30 mouse cellular contexts compared by ENCODE assay signal in the genomic region with DNA sequence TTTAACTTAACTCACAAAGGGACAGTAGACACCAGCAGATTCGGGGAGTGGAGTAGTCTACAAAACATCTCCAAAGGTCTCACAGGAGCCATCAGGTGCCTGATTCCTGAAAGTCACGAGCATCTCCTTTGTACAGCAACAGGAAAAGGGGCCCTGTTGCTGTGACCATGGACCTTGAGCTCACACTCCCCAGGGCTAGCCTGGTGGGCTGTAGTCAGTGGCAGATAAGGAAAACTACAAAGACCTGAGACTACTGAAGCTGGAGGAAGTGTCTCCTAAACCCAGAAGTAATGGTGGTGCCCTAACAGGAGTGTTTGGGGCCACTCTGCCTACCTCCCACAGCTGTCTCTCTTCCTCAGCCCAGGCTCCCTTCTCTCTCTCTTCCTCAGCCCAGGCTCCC. TPM values are rescaled to one million over a fixed set of nuclear protein-coding genes. Genes with fewer than 3 reads are reported as not detected.
A peak's percentile ranks its signal among the peaks of the same experiment; 100 is the strongest.
DNase-seq lines count a peak whose midpoint lies in the region; ATAC-seq lines count a peak whose summit lies in the region.
"Had no signal": no experiment of that assay in that cellular context is flagged by ENCODE, and none has a peak within 500 bp of the region (broad histone marks: within the 10 kb centered on the region; RNA-seq: fewer than 3 reads in every experiment).

No protein-coding gene starts in this region.

- ATAC-seq in forebrain, embryonic 15.5 days (replicated peaks) = no peak
- ATAC-seq in forebrain, embryonic 16.5 days = no peak
- ATAC-seq in hindbrain, embryonic 15.5 days (ENCODE audit: low FRiP score, low read depth) = no peak
- ATAC-seq in hindbrain, embryonic 14.5 days (ENCODE audit: low FRiP score) = no peak
- peak; percentile 87 for ATAC-seq in intestine, embryonic 15.5 days
- no peak for ATAC-seq in granulocyte monocyte progenitor cell, adult 5-6 weeks (replicated peaks; ENCODE audit: poor library complexity, severe bottlenecking)
- ATAC-seq: CD4-positive, CD25-positive, alpha-beta regulatory T cell, adult 4 months; midbrain, embryonic 16.5 days had no signal

- no peak overlapping the region for H3K4me3 ChIP-seq in forebrain, embryonic 15.5 days
- no peak overlapping the region for H3K4me3 ChIP-seq in forebrain, embryonic 16.5 days (replicated peaks; ENCODE audit: low read length)
- H3K4me3 ChIP-seq in hindbrain, embryonic 15.5 days = no peak overlapping the region
- H3K4me3 ChIP-seq in hindbrain, embryonic 14.5 days (replicated peaks; ENCODE audit: low read length) = no peak overlapping the region
- no peak overlapping the region for H3K4me3 ChIP-seq in intestine, embryonic 15.5 days (replicated peaks)
- H3K4me3 ChIP-seq: embryonic facial prominence, embryonic 13.5 days; heart, adult 2 months; heart, embryonic 13.5 days; kidney, embryonic 15.5 days; neural tube, embryonic 12.5 days had no signal

- H3K4me1 ChIP-seq in forebrain, embryonic 15.5 days = peaks cover 52% of the 10 kb centered on the region
- peaks cover 42% of the 10 kb centered on the region for H3K4me1 ChIP-seq in forebrain, embryonic 16.5 days (replicated peaks; ENCODE audit: control insufficient read depth, insufficient read depth, low read length)
- H3K4me1 ChIP-seq in hindbrain, embryonic 15.5 days (replicated peaks) = peaks cover 26% of the 10 kb centered on the region
- peaks cover 19% of the 10 kb centered on the region for H3K4me1 ChIP-seq in hindbrain, embryonic 14.5 days (replicated peaks; ENCODE audit: control insufficient read depth, insufficient read depth, low read length)
- peaks cover 6% of the 10 kb centered on the region; the same call in 1 of the 2 replicates for H3K4me1 ChIP-seq in intestine, embryonic 15.5 days (replicated peaks)

- no peaks in the 10 kb centered on the region for H3K27me3 ChIP-seq in forebrain, embryonic 15.5 days
- H3K27me3 ChIP-seq in forebrain, embryonic 16.5 days (replicated peaks; ENCODE audit: control insufficient read depth, insufficient read depth, low read length) = no peaks in the 10 kb centered on the region
- no peaks in the 10 kb centered on the region for H3K27me3 ChIP-seq in hindbrain, embryonic 15.5 days
- H3K27me3 ChIP-seq in hindbrain, embryonic 14.5 days (ENCODE audit: control insufficient read depth, insufficient read depth, low read length) = no peaks in the 10 kb centered on the region
- no peaks in the 10 kb centered on the region for H3K27me3 ChIP-seq in intestine, embryonic 15.5 days (replicated peaks)
- H3K27me3 ChIP-seq: embryonic facial prominence, embryonic 13.5 days; heart, embryonic 13.5 days; kidney, embryonic 15.5 days; neural tube, embryonic 12.5 days had no signal

- 83% methylated on average over 2 of the region's 2 CpGs for WGBS in forebrain, embryonic 15.5 days
- 87% methylated on average over 2 of the region's 2 CpGs for WGBS in forebrain, embryonic 16.5 days
- 81% methylated on average over 2 of the region's 2 CpGs for WGBS in hindbrain, embryonic 15.5 days
- 84% methylated on average over 2 of the region's 2 CpGs for WGBS in hindbrain, embryonic 14.5 days
- 57% methylated on average over 2 of the region's 2 CpGs for WGBS in intestine, embryonic 15.5 days

- H3K27ac ChIP-seq in forebrain, embryonic 15.5 days (replicated peaks) = peak overlapping the region; percentile 88
- H3K27ac ChIP-seq in forebrain, embryonic 16.5 days (ENCODE audit: low read length) = no peak overlapping the region; the same call in 1 of the 2 replicates
- H3K27ac ChIP-seq in hindbrain, embryonic 15.5 days (replicated peaks) = 0 out of 2 replicates have a peak overlapping the region, but pooled peaks have one; percentile 77
- H3K27ac ChIP-seq in hindbrain, embryonic 14.5 days = no peak overlapping the region
- H3K27ac ChIP-seq in intestine, embryonic 15.5 days = peak overlapping the region; percentile 78
- H3K27ac ChIP-seq: embryonic facial prominence, embryonic 13.5 days; heart, adult 2 months; heart, embryonic 13.5 days; kidney, embryonic 15.5 days; liver, embryonic 14.5 days; neural tube, embryonic 12.5 days; stomach, postnatal 0 days had no signal

- H3K36me3 ChIP-seq in forebrain, embryonic 15.5 days = no peaks in the 10 kb centered on the region
- no peaks in the 10 kb centered on the region for H3K36me3 ChIP-seq in forebrain, embryonic 16.5 days (ENCODE audit: control insufficient read depth, insufficient read depth)
- H3K36me3 ChIP-seq in hindbrain, embryonic 15.5 days = no peaks in the 10 kb centered on the region
- no peaks in the 10 kb centered on the region for H3K36me3 ChIP-seq in hindbrain, embryonic 14.5 days (replicated peaks; ENCODE audit: control insufficient read depth, insufficient read depth)
- H3K36me3 ChIP-seq in intestine, embryonic 15.5 days = no peaks in the 10 kb centered on the region
- H3K36me3 ChIP-seq: embryonic facial prominence, embryonic 13.5 days; kidney, embryonic 15.5 days; neural tube, embryonic 12.5 days had no signal

- H3K9me3 ChIP-seq in forebrain, embryonic 15.5 days = no peaks in the 10 kb centered on the region
- no peaks in the 10 kb centered on the region for H3K9me3 ChIP-seq in forebrain, embryonic 16.5 days (ENCODE audit: control insufficient read depth, low read length)
- H3K9me3 ChIP-seq in hindbrain, embryonic 15.5 days = no peaks in the 10 kb centered on the region
- no peaks in the 10 kb centered on the region for H3K9me3 ChIP-seq in hindbrain, embryonic 14.5 days (ENCODE audit: control insufficient read depth, low read length)
- H3K9me3 ChIP-seq in intestine, embryonic 15.5 days = no peaks in the 10 kb centered on the region
- H3K9me3 ChIP-seq: embryonic facial prominence, embryonic 13.5 days; kidney, embryonic 15.5 days; neural tube, embryonic 12.5 days had no signal

- no peak overlapping the region for H3K9ac ChIP-seq in forebrain, embryonic 15.5 days (replicated peaks)
- H3K9ac ChIP-seq in forebrain, embryonic 16.5 days (replicated peaks; ENCODE audit: low read depth, low read length) = no peak overlapping the region
- H3K9ac ChIP-seq in hindbrain, embryonic 15.5 days = no peak overlapping the region
- H3K9ac ChIP-seq in hindbrain, embryonic 14.5 days = no peak overlapping the region
- no peak overlapping the region for H3K9ac ChIP-seq in intestine, embryonic 15.5 days
- H3K9ac ChIP-seq: embryonic facial prominence, embryonic 13.5 days; heart, embryonic 13.5 days; kidney, embryonic 15.5 days; liver, embryonic 14.5 days; lung, embryonic 14.5 days; neural tube, embryonic 12.5 days had no signal

- DNase-seq in hindbrain, embryonic 14.5 days (ENCODE audit: low spot score) = no peak
- peak; percentile 53 for DNase-seq in yolk sac, embryonic 10.5 days (ENCODE audit: low spot score)
- DNase-seq: adrenal gland, postnatal 14 days; cerebellum, adult 11 months; gastrocnemius, postnatal 14 days; heart, adult 2 months; heart, postnatal 10 days; kidney, adult 18-20 months; kidney, postnatal 25 days; liver; lung, embryonic 14.5 days; lung, postnatal 14 days; right cerebral cortex, postnatal 4 days; thymus, adult 18-20 months; thymus, postnatal 36 days had no signal

- no peak overlapping the region for H3K4me2 ChIP-seq in forebrain, embryonic 15.5 days (replicated peaks)
- no peak overlapping the region for H3K4me2 ChIP-seq in forebrain, embryonic 16.5 days (ENCODE audit: low read length)
- H3K4me2 ChIP-seq in hindbrain, embryonic 15.5 days = no peak overlapping the region
- H3K4me2 ChIP-seq in hindbrain, embryonic 14.5 days (replicated peaks) = no peak overlapping the region
- no peak overlapping the region for H3K4me2 ChIP-seq in intestine, embryonic 15.5 days (replicated peaks)
- H3K4me2 ChIP-seq: embryonic facial prominence, embryonic 13.5 days; heart, embryonic 13.5 days; kidney, embryonic 15.5 days; lung, embryonic 14.5 days; neural tube, embryonic 12.5 days had no signal

RNA-seq across cellular contexts. Expression of a gene that starts 12.2 kb away (rescaled TPM):
- polyA plus RNA-seq in forebrain, embryonic 15.5 days (2015; fragmentation: Nextera tagmentation; extraction: Ambion mirVana) = 4.0 TPM in 2 replicates
- polyA plus RNA-seq in forebrain, embryonic 16.5 days (2015; fragmentation: Nextera tagmentation; extraction: Ambion mirVana) = 3.0 and 3.3 TPM in 2 replicates
- 4.3 and 5.1 TPM in 2 replicates for polyA plus RNA-seq in hindbrain, embryonic 15.5 days (2015; fragmentation: Nextera tagmentation; extraction: Ambion mirVana)
- 4.7 and 6.1 TPM in 2 replicates for polyA plus RNA-seq in hindbrain, embryonic 14.5 days (2014; fragmentation: Nextera tagmentation; extraction: Ambion mirVana)
- 0.83 and 1.1 TPM in 2 replicates for polyA plus RNA-seq in intestine, embryonic 15.5 days (2015; fragmentation: Nextera tagmentation; extraction: Ambion mirVana)
- not detected in 2 replicates for total RNA-seq in granulocyte monocyte progenitor cell, adult 5-6 weeks (2014; fragmentation: Nextera tagmentation)
- total RNA-seq in granulocyte monocyte progenitor cell, adult 5-6 weeks (2017) = not detected in 2 replicates
- total RNA-seq: heart, adult 2 months; heart, postnatal 10 days; hematopoietic stem cell, adult 5-6 weeks had no signal
- polyA plus RNA-seq: CD4-positive, CD25-positive, alpha-beta regulatory T cell, adult 4 months; heart, embryonic 13.5 days; spleen, adult 2 months had no signal

RNA-seq across cellular contexts. Expression of a gene that starts 18.1 kb away (rescaled TPM):
- polyA plus RNA-seq in forebrain, embryonic 15.5 days (2015; fragmentation: Nextera tagmentation; extraction: Ambion mirVana) = 50.3 and 53.0 TPM in 2 replicates
- polyA plus RNA-seq in forebrain, embryonic 16.5 days (2015; fragmentation: Nextera tagmentation; extraction: Ambion mirVana) = 50.8 and 51.0 TPM in 2 replicates
- 37.7 and 42.0 TPM in 2 replicates for polyA plus RNA-seq in hindbrain, embryonic 15.5 days (2015; fragmentation: Nextera tagmentation; extraction: Ambion mirVana)
- polyA plus RNA-seq in hindbrain, embryonic 14.5 days (2014; fragmentation: Nextera tagmentation; extraction: Ambion mirVana) = 38.4 and 45.1 TPM in 2 replicates
- 76.2 and 77.3 TPM in 2 replicates for polyA plus RNA-seq in intestine, embryonic 15.5 days (2015; fragmentation: Nextera tagmentation; extraction: Ambion mirVana)
- 7.3 and 10.7 TPM in 2 replicates for total RNA-seq in granulocyte monocyte progenitor cell, adult 5-6 weeks (2014; fragmentation: Nextera tagmentation)
- 13.1 and 21.3 TPM in 2 replicates for total RNA-seq in granulocyte monocyte progenitor cell, adult 5-6 weeks (2017)

RNA-seq across cellular contexts. Expression of a gene that starts 54.6 kb away (rescaled TPM):
- 52.9 and 55.3 TPM in 2 replicates for polyA plus RNA-seq in forebrain, embryonic 15.5 days (2015; fragmentation: Nextera tagmentation; extraction: Ambion mirVana)
- polyA plus RNA-seq in forebrain, embryonic 16.5 days (2015; fragmentation: Nextera tagmentation; extraction: Ambion mirVana) = 51.5 and 57.6 TPM in 2 replicates
- polyA plus RNA-seq in hindbrain, embryonic 15.5 days (2015; fragmentation: Nextera tagmentation; extraction: Ambion mirVana) = 53.1 and 54.4 TPM in 2 replicates
- polyA plus RNA-seq in hindbrain, embryonic 14.5 days (2014; fragmentation: Nextera tagmentation; extraction: Ambion mirVana) = 53.4 and 61.5 TPM in 2 replicates
- polyA plus RNA-seq in intestine, embryonic 15.5 days (2015; fragmentation: Nextera tagmentation; extraction: Ambion mirVana) = 33.6 and 34.7 TPM in 2 replicates
- 16.1 and 17.3 TPM in 2 replicates for total RNA-seq in granulocyte monocyte progenitor cell, adult 5-6 weeks (2014; fragmentation: Nextera tagmentation)
- 11.9 and 15.1 TPM in 2 replicates for total RNA-seq in granulocyte monocyte progenitor cell, adult 5-6 weeks (2017)

RNA-seq across cellular contexts. Expression of a gene that starts 55.3 kb away (rescaled TPM):
- polyA plus RNA-seq in forebrain, embryonic 15.5 days (2015; fragmentation: Nextera tagmentation; extraction: Ambion mirVana) = 115 and 117 TPM in 2 replicates
- polyA plus RNA-seq in forebrain, embryonic 16.5 days (2015; fragmentation: Nextera tagmentation; extraction: Ambion mirVana) = 110 and 115 TPM in 2 replicates
- 92.7 and 96.8 TPM in 2 replicates for polyA plus RNA-seq in hindbrain, embryonic 15.5 days (2015; fragmentation: Nextera tagmentation; extraction: Ambion mirVana)
- polyA plus RNA-seq in hindbrain, embryonic 14.5 days (2014; fragmentation: Nextera tagmentation; extraction: Ambion mirVana) = 83.3 and 84.3 TPM in 2 replicates
- 165 TPM in 2 replicates for polyA plus RNA-seq in intestine, embryonic 15.5 days (2015; fragmentation: Nextera tagmentation; extraction: Ambion mirVana)
- 77.6 and 89.6 TPM in 2 replicates for total RNA-seq in granulocyte monocyte progenitor cell, adult 5-6 weeks (2014; fragmentation: Nextera tagmentation)
- total RNA-seq in granulocyte monocyte progenitor cell, adult 5-6 weeks (2017) = 97.7 and 112 TPM in 2 replicates

Comparison
In these comparisons a context has a peak if more than half of its experiments do, and no peak if none do; other contexts are left out.
1. H3K27ac ChIP-seq: peak in forebrain, embryonic 15.5 days (single experiment), hindbrain, embryonic 15.5 days (single experiment) and intestine, embryonic 15.5 days (single experiment); none in forebrain, embryonic 16.5 days (single experiment) and hindbrain, embryonic 14.5 days (single experiment).